In the genomic region with DNA sequence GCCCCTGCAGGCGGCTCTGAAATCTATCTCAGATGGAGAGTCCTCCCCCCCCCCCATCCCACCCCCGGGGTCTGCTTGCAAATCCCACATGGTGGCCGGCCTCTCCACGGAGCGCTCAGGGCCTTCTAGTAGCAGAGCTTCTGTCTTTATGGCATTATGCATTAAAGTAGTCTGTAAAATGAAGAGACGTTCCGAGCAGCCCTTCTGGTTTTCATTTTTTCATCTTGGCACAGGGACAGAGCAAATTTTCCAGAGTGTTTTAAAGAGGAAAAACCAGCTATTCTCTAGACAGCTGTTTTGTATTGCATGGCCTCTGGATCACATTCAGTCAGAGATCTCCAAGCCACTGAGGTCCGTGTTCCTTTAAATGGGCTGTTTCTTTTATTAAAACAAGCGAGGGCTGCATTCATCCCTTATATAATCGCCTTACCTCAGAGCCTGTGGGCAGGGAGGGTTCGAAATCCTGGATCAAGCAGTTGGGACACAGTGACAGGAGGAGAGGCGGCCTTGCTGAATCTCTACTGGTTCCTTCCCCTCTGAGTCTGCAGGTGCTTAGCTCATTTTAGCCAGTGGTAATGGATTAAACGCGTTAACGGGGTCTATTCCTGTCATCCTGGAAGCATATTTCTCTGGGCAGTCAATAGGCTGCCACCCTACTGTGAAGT, we compare ENCODE assay signal across 11 mouse cellular contexts.
DNase-seq lines count a peak whose midpoint lies in the region; ATAC-seq and TF ChIP-seq lines count a peak whose summit lies in the region.
"Had no signal": no experiment of that assay in that cellular context is flagged by ENCODE, and none has a peak within 500 bp of the region (broad histone marks: within the 10 kb centered on the region; RNA-seq: fewer than 3 reads in every experiment).

No protein-coding gene starts in this region.

- 55% methylated on average over 15 of the region's 15 CpGs for WGBS in kidney, embryonic 15.5 days
- WGBS in limb, embryonic 10.5 days, result 65% methylated on average over 15 of the region's 15 CpGs
- WGBS in stomach, postnatal 0 days, result 49% methylated on average over 15 of the region's 15 CpGs

- TF ChIP-seq CTCF in stomach, postnatal 0 days (IDR thresholded peaks at IDR 0.05; ENCODE audit: low read depth), result no peak

- H3K4me2 ChIP-seq in kidney, embryonic 15.5 days, result no peak overlapping the region
- H3K4me2 ChIP-seq in stomach, postnatal 0 days (replicated peaks; ENCODE audit: low read depth), result peak overlapping the region; percentile 21; the same call in 1 of the 2 replicates
- H3K4me2 ChIP-seq: neural tube, embryonic 12.5 days had no signal

- no peak overlapping the region for H3K9ac ChIP-seq in kidney, embryonic 15.5 days
- H3K9ac ChIP-seq in stomach, postnatal 0 days (ENCODE audit: low read length), result no peak overlapping the region
- H3K9ac ChIP-seq: neural tube, embryonic 12.5 days had no signal

- H3K36me3 ChIP-seq in kidney, embryonic 15.5 days, result no peaks in the 10 kb centered on the region
- H3K36me3 ChIP-seq in limb, embryonic 10.5 days, result no peaks in the 10 kb centered on the region
- no peaks in the 10 kb centered on the region for H3K36me3 ChIP-seq in stomach, postnatal 0 days (ENCODE audit: control insufficient read depth, insufficient read depth, low read length)
- H3K36me3 ChIP-seq: neural tube, embryonic 12.5 days had no signal

- H3K27me3 ChIP-seq in kidney, embryonic 15.5 days, result no peaks in the 10 kb centered on the region
- H3K27me3 ChIP-seq in limb, embryonic 10.5 days (ENCODE audit: low read depth, poor library complexity, severe bottlenecking), result peaks cover 5% of the 10 kb centered on the region; the same call in 1 of the 2 replicates
- no peaks in the 10 kb centered on the region for H3K27me3 ChIP-seq in stomach, postnatal 0 days (ENCODE audit: control insufficient read depth, insufficient read depth, low read length)
- H3K27me3 ChIP-seq: neural tube, embryonic 12.5 days had no signal

- peak; percentile 31 for DNase-seq in cerebellum, adult 11 months
- no peak for DNase-seq in cerebellum, postnatal 4 days (ENCODE audit: low spot score in 2 of 2)
- peak; percentile 28 for DNase-seq in kidney, postnatal 14 days
- peak; percentile 41 for DNase-seq in limb, embryonic 10.5 days (ENCODE audit: low spot score)
- DNase-seq in stomach, postnatal 0 days (ENCODE audit: low spot score), result no peak
- no peak for DNase-seq in ovary, postnatal 36 days (ENCODE audit: low spot score)
- DNase-seq in adrenal gland, adult (ENCODE audit: inconsistent age in 2 of 2, low spot score in 1 of 2), result no peak
- DNase-seq: gastrocnemius, postnatal 36 days had no signal

- H3K27ac ChIP-seq in kidney, embryonic 15.5 days, result no peak overlapping the region
- peak overlapping the region; percentile 9; the same call in 1 of the 2 replicates for H3K27ac ChIP-seq in limb, embryonic 10.5 days
- H3K27ac ChIP-seq in stomach, postnatal 0 days (replicated peaks), result no peak overlapping the region
- H3K27ac ChIP-seq: neural tube, embryonic 12.5 days had no signal

- H3K4me3 ChIP-seq in kidney, embryonic 15.5 days (replicated peaks), result no peak overlapping the region
- H3K4me3 ChIP-seq in limb, embryonic 10.5 days, result no peak overlapping the region
- no peak overlapping the region for H3K4me3 ChIP-seq in stomach, postnatal 0 days (ENCODE audit: low read depth, low read length)
- H3K4me3 ChIP-seq: neural tube, embryonic 12.5 days had no signal

- no peak for TF ChIP-seq EP300 in stomach, postnatal 0 days (optimal IDR thresholded peaks at IDR 0.05)

- ATAC-seq in kidney, embryonic 15.5 days (replicated peaks; ENCODE audit: low FRiP score), result no peak
- ATAC-seq in stomach, postnatal 0 days (ENCODE audit: low FRiP score, low TSS enrichment), result no peak
- ATAC-seq: intestine, embryonic 16.5 days had no signal

- H3K4me1 ChIP-seq in kidney, embryonic 15.5 days, result no peaks in the 10 kb centered on the region; the same call in 1 of the 2 replicates
- peaks cover 24% of the 10 kb centered on the region for H3K4me1 ChIP-seq in limb, embryonic 10.5 days
- no peaks in the 10 kb centered on the region for H3K4me1 ChIP-seq in stomach, postnatal 0 days (replicated peaks; ENCODE audit: control insufficient read depth, insufficient read depth)
- H3K4me1 ChIP-seq: neural tube, embryonic 12.5 days had no signal

- H3K9me3 ChIP-seq in kidney, embryonic 15.5 days (replicated peaks), result no peaks in the 10 kb centered on the region
- H3K9me3 ChIP-seq in limb, embryonic 10.5 days (replicated peaks), result no peaks in the 10 kb centered on the region
- H3K9me3 ChIP-seq in stomach, postnatal 0 days (ENCODE audit: control insufficient read depth, low read length), result no peaks in the 10 kb centered on the region
- H3K9me3 ChIP-seq: neural tube, embryonic 12.5 days had no signal

Comparison
In these comparisons a context has a peak if more than half of its experiments do, and no peak if none do; other contexts are left out.
1. DNase-seq: peak in cerebellum, adult 11 months (single experiment), kidney, postnatal 14 days (single experiment) and limb, embryonic 10.5 days (single experiment); none in cerebellum, postnatal 4 days (0 of 2), stomach, postnatal 0 days (single experiment), ovary, postnatal 36 days (single experiment) and adrenal gland, adult (0 of 2).